Mouse (Mus musculus): ENCODE measurements around the gene Tmem104.

- TF ChIP-seq GATA1 (IDR thresholded peaks at IDR 0.05; ENCODE audit: low read length), result no peak
- TF ChIP-seq TAL1 (IDR thresholded peaks at IDR 0.05; ENCODE audit: low read length), result no peak
Measured at GRCm38 (mm10) chr11:115164341-115164975, 22.8 kb upstream of the Tmem104 start.

All from erythroblast, embryonic 14.5 days (primary cell).